Mouse (Mus musculus): Measurements from ENCODE around the gene Prune1. TPM values are rescaled to one million over a fixed set of nuclear protein-coding genes. Genes with fewer than 3 reads are reported as not detected.

The Prune1 gene
- polyA plus RNA-seq, 1 experiment from 2014 or later, result 37.0 TPM

- 87% methylated on average over 12 of the region's 12 CpGs for WGBS
- H3K4me1 ChIP-seq, result peaks cover 24% of the 10 kb centered on the region
- H3K4me2 ChIP-seq (replicated peaks), result peak overlapping the region; percentile 68
- H3K9ac ChIP-seq, result no peak overlapping the region; the same call in 1 of the 2 replicates
- H3K27me3 ChIP-seq, result no peaks in the 10 kb centered on the region
- no peak for ATAC-seq (ENCODE audit: low FRiP score)
- H3K36me3 ChIP-seq, result peaks cover 16% of the 10 kb centered on the region
- peak overlapping the region; percentile 69 for H3K4me3 ChIP-seq
- no peaks in the 10 kb centered on the region for H3K9me3 ChIP-seq (replicated peaks)
- H3K27ac ChIP-seq, result no peak overlapping the region
Measured at GRCm38 (mm10) chr3:95284501-95285281, 2.8 kb upstream of the Prune1 start.

- WGBS, result 5% methylated on average over 1 of the region's 1 CpGs
- Histone ChIP-seq H3K9ac (peak overlapping the region; percentile 78), H3K4me1 (peaks cover 27% of the 10 kb centered on the region), H3K27ac (no peak overlapping the region), H3K27me3 (no peaks in the 10 kb centered on the region), H3K36me3 (peaks cover 16% of the 10 kb centered on the region), H3K9me3 (replicated peaks) (no peaks in the 10 kb centered on the region), H3K4me3 (peak overlapping the region; percentile 69), H3K4me2 (replicated peaks) (peak overlapping the region; percentile 68)
- ATAC-seq (ENCODE audit: low FRiP score), result no peak
Measured at GRCm38 (mm10) chr3:95284062-95284461, 2.2 kb upstream of the Prune1 start.

GRCm38 (mm10) chr3:95283589-95283941 is 1.7 kb upstream of the Prune1 start:
- Histone ChIP-seq H3K9me3 (replicated peaks) (no peaks in the 10 kb centered on the region), H3K4me3 (peak overlapping the region; percentile 69), H3K9ac (peak overlapping the region; percentile 78), H3K4me1 (peaks cover 27% of the 10 kb centered on the region), H3K27ac (peak overlapping the region; percentile 98), H3K36me3 (peaks cover 13% of the 10 kb centered on the region), H3K27me3 (no peaks in the 10 kb centered on the region), H3K4me2 (replicated peaks) (peak overlapping the region; percentile 68)
- 2% methylated on average over 7 of the region's 7 CpGs for WGBS
- no peak for ATAC-seq (ENCODE audit: low FRiP score)

GRCm38 (mm10) chr3:95282865-95283588 is 1.2 kb upstream of the Prune1 start:
- H3K4me2 ChIP-seq (replicated peaks), result peak overlapping the region; percentile 68
- no peaks in the 10 kb centered on the region for H3K9me3 ChIP-seq (replicated peaks)
- peak; percentile 74 for ATAC-seq (ENCODE audit: low FRiP score)
- WGBS, result under 1% methylated on average over 50 of the region's 51 CpGs
- H3K4me3 ChIP-seq, result peak overlapping the region; percentile 69
- peaks cover 8% of the 10 kb centered on the region for H3K36me3 ChIP-seq
- peak overlapping the region; percentile 78 for H3K9ac ChIP-seq
- peak overlapping the region; percentile 98 for H3K27ac ChIP-seq
- no peaks in the 10 kb centered on the region for H3K27me3 ChIP-seq
- peaks cover 27% of the 10 kb centered on the region for H3K4me1 ChIP-seq

- H3K36me3 ChIP-seq, result peaks cover 2% of the 10 kb centered on the region; the same call in 1 of the 2 replicates
- peak overlapping the region; percentile 68 for H3K4me2 ChIP-seq (replicated peaks)
- H3K27me3 ChIP-seq, result no peaks in the 10 kb centered on the region
- under 1% methylated on average over 11 of the region's 11 CpGs for WGBS
- peak overlapping the region; percentile 69 for H3K4me3 ChIP-seq
- peak overlapping the region; percentile 98 for H3K27ac ChIP-seq
- H3K9ac ChIP-seq, result peak overlapping the region; percentile 78
- H3K4me1 ChIP-seq, result peaks cover 27% of the 10 kb centered on the region
- peak; percentile 3 for ATAC-seq (ENCODE audit: low FRiP score)
- no peaks in the 10 kb centered on the region for H3K9me3 ChIP-seq (replicated peaks)
Measured at GRCm38 (mm10) chr3:95282381-95282864, 547 bp upstream of the Prune1 start.

GRCm38 (mm10) chr3:95280747-95281146 is 1.1 kb downstream of the Prune1 start:
- peaks cover 27% of the 10 kb centered on the region for H3K4me1 ChIP-seq
- H3K27me3 ChIP-seq, result no peaks in the 10 kb centered on the region
- H3K4me2 ChIP-seq (replicated peaks), result peak overlapping the region; percentile 68
- no peaks in the 10 kb centered on the region for H3K36me3 ChIP-seq
- no peaks in the 10 kb centered on the region for H3K9me3 ChIP-seq (replicated peaks)
- WGBS, result 30% methylated on average over 8 of the region's 8 CpGs
- no peak for ATAC-seq (ENCODE audit: low FRiP score)
- peak overlapping the region; percentile 84 for H3K9ac ChIP-seq
- peak overlapping the region; percentile 69 for H3K4me3 ChIP-seq
- peak overlapping the region; percentile 98 for H3K27ac ChIP-seq

- Histone ChIP-seq H3K27me3 (no peaks in the 10 kb centered on the region), H3K9me3 (replicated peaks) (no peaks in the 10 kb centered on the region), H3K4me3 (no peak overlapping the region), H3K4me2 (replicated peaks) (no peak overlapping the region), H3K9ac (no peak overlapping the region), H3K4me1 (peaks cover 10% of the 10 kb centered on the region; the same call in 1 of the 2 replicates), H3K36me3 (peaks cover 7% of the 10 kb centered on the region; the same call in 1 of the 2 replicates), H3K27ac (no peak overlapping the region)
- 100% methylated on average over 1 of the region's 1 CpGs for whole genome bisulfite sequencing
- ATAC-seq (ENCODE audit: low FRiP score), result no peak
Measured at GRCm38 (mm10) chr3:95277149-95277551, 4.7 kb downstream of the Prune1 start.

GRCm38 (mm10) chr3:95276428-95276934 is 5.4 kb downstream of the Prune1 start:
- Histone ChIP-seq H3K27ac (no peak overlapping the region), H3K9ac (no peak overlapping the region), H3K4me2 (replicated peaks) (no peak overlapping the region), H3K9me3 (replicated peaks) (no peaks in the 10 kb centered on the region), H3K4me1 (peaks cover 10% of the 10 kb centered on the region; the same call in 1 of the 2 replicates), H3K27me3 (no peaks in the 10 kb centered on the region), H3K36me3 (peaks cover 7% of the 10 kb centered on the region; the same call in 1 of the 2 replicates), H3K4me3 (no peak overlapping the region)
- 88% methylated on average over 5 of the region's 5 CpGs for WGBS
- ATAC-seq (ENCODE audit: low FRiP score), result no peak

- H3K4me2 ChIP-seq (replicated peaks), result no peak overlapping the region
- H3K9ac ChIP-seq, result no peak overlapping the region
- H3K9me3 ChIP-seq (replicated peaks), result no peaks in the 10 kb centered on the region
- H3K4me1 ChIP-seq, result 0 out of 2 replicates have a peak, but pooled peaks cover 5% of the 10 kb centered on the region
- ATAC-seq (ENCODE audit: low FRiP score), result no peak
- H3K27me3 ChIP-seq, result no peaks in the 10 kb centered on the region
- H3K27ac ChIP-seq, result no peak overlapping the region
- no peak overlapping the region for H3K4me3 ChIP-seq
- peaks cover 7% of the 10 kb centered on the region; the same call in 1 of the 2 replicates for H3K36me3 ChIP-seq
- WGBS, result 86% methylated on average over 6 of the region's 6 CpGs
Measured at GRCm38 (mm10) chr3:95275161-95275560, 6.7 kb downstream of the Prune1 start.

- no peak overlapping the region for H3K27ac ChIP-seq
- WGBS, result 91% methylated on average over 4 of the region's 4 CpGs
- 0 out of 2 replicates have a peak, but pooled peaks cover under 1% of the 10 kb centered on the region for H3K4me1 ChIP-seq
- no peaks in the 10 kb centered on the region for H3K9me3 ChIP-seq (replicated peaks)
- H3K4me3 ChIP-seq, result no peak overlapping the region
- peaks cover 7% of the 10 kb centered on the region; the same call in 1 of the 2 replicates for H3K36me3 ChIP-seq
- no peak overlapping the region for H3K4me2 ChIP-seq (replicated peaks)
- no peak for ATAC-seq (ENCODE audit: low FRiP score)
- H3K9ac ChIP-seq, result no peak overlapping the region
- H3K27me3 ChIP-seq, result no peaks in the 10 kb centered on the region
Measured at GRCm38 (mm10) chr3:95274453-95274852, 7.4 kb downstream of the Prune1 start.

- ATAC-seq (ENCODE audit: low FRiP score), result no peak
- no peak overlapping the region for H3K27ac ChIP-seq
- no peak overlapping the region for H3K4me3 ChIP-seq
- WGBS, result 96% methylated on average over 5 of the region's 5 CpGs
- peaks cover 7% of the 10 kb centered on the region; the same call in 1 of the 2 replicates for H3K36me3 ChIP-seq
- no peak overlapping the region for H3K9ac ChIP-seq
- no peak overlapping the region for H3K4me2 ChIP-seq (replicated peaks)
- no peaks in the 10 kb centered on the region for H3K4me1 ChIP-seq
- H3K9me3 ChIP-seq (replicated peaks), result no peaks in the 10 kb centered on the region
- no peaks in the 10 kb centered on the region for H3K27me3 ChIP-seq
Measured at GRCm38 (mm10) chr3:95273471-95273870, 8.4 kb downstream of the Prune1 start.

- Histone ChIP-seq H3K9me3 (replicated peaks) (no peaks in the 10 kb centered on the region), H3K4me1 (no peaks in the 10 kb centered on the region), H3K4me2 (replicated peaks) (no peak overlapping the region), H3K4me3 (no peak overlapping the region), H3K27me3 (no peaks in the 10 kb centered on the region), H3K9ac (no peak overlapping the region), H3K36me3 (peaks cover 22% of the 10 kb centered on the region), H3K27ac (no peak overlapping the region)
- no peak for ATAC-seq (ENCODE audit: low FRiP score)
- WGBS, result 89% methylated on average over 12 of the region's 12 CpGs
Measured at GRCm38 (mm10) chr3:95270766-95271364, 11.0 kb downstream of the Prune1 start.

All from hindbrain, embryonic 12.5 days (tissue).